Mouse (Mus musculus) mouse trophoblast stem cell (cell line): Measurements from ENCODE around the gene Tle4.

Source experiments
- in situ Hi-C, 2 experiments: fragments of 300-500 bp; cut with MseI, MboI; formaldehyde crosslinking; loops; 2 replicates in 1 of 2; 3 replicates in 1 of 2; pipeline ENCODE4 v1.15.1; 2025

The Tle4 gene

DNA sequence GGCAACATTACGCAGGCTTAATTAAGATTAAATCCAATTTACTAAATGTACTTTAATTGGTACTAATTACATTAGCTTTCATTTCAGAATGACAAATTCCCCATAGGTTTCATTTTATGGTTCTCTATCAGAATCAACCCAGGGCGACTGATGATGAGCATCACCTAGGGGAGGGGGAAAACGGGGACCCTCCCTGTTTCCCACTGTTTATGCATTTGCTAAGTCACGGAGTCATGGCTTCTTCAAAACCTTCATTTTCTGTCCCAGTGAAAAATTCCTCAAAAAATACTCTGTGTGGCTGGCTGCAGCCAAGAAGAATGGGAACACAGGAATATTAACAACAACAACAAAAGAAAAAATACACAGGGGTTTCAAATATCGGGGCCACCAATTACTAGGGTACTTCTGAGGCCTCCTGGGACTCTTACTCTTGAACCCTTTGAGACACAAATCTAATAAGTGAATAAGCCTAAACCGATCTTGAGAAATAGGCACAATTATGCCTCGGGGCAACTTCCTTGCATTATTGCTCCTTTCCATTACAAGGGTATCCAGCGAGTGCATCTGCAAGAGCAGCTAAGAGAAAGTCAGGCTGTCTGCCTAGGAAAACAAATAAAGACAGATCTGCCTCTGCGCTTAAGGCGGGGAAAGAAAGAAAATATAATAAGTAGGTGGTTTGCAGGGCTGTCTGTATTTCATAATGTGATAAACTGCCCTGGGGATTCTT, 5.9 kb downstream of the Tle4 start:
- in situ Hi-C loops: no loop called here

DNA sequence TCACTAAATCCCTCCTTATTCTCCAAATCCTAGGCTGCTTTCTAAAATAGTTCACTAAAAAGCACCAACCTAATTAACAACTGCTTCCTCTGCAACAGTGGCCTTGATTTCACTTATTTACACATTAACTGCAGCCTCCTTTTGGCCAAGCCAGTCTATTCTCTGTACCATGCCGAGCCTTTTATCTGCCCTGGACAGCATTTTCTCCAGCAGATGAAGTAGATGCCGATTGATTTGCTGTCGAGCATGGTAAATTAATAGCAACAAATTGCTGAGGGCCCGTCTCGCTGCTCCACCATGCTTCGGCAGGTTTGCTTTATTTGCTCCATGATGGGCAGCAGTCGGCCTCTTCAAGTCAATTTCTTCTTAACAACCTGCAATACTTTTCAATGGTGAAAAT, 7.7 kb downstream of the Tle4 start:
- in situ Hi-C loops: no loop called here

DNA sequence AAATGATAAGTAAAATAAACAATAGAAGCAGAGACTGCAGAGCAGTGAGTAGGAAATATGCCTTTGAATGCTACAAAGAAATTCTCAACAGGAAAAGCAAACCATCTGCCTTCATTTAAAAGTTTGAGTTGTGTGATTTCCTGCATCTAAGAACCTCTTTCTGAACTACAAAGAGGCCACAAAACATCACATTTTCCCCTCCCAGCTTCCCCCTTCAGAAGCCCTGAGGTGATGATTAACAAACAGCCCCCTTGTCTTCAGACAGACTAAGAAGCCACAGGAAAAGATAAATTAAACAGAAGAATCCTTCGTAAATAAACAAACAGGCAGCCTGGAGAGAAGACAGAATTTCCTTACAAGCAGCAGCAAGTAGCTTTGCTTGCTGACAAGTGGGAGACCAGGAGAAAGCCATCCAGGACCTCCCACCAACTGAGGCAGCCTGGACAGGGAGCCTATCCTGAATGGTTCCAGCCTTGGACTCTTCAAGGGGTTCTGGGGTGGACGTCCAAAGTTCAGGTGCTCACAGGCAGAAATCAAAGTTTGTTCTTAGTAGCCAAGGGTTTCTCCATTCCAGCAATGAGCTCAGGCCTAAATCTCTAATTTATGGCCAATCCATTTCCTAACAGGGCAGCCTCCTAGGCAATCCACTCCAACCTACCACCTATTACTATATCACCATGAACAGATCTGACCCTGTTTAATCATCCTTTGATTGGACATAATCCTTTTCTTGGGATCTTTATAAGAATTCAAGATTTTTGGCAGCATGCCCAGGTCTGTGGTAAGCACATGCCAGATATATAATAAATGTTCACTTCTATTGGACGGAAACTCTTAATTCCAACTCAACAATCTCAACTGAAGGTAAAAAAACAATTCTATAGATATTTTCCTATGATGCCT, 9.4 kb downstream of the Tle4 start:
- in situ Hi-C loops: no loop called here

DNA sequence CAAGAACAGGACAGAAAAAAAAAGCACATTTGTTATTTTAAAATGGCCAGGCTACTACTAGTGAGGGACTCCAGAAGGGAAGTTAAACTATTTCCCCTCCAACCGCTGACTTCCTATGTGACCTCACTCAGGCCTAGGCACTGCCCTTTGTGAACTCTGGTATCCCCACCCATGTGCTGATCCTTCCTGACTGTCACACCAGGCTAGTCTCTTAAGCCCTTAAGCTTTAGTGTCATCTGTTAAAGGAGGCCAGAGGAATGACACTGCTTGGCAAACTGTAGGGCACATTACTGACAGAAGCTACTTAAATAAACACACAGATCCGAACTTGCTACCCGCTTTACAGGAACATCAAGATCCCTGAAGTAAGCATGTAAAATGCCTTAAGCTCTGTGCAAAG, 11.7 kb downstream of the Tle4 start:
- in situ Hi-C loops: no loop called here

DNA sequence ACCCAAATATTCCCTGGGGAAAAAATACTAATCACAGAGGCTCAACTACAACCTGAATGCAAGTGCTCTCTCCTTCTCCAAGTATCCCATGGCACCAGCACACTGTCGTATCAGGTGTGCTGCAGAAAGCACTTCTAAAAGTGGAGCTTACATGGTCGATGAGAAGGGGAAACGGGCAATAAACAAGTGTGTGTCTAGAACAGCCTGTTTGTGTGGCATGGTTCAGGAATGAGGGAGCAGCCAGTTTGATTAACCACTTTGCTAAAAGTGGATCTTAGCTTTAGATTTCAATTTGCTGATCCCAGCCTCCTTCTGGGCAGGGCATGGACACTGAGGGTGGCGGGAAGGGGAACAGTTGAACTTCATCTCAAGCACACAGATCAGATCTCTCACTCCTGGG, 12.1 kb downstream of the Tle4 start:
- in situ Hi-C loops: no loop called here

DNA sequence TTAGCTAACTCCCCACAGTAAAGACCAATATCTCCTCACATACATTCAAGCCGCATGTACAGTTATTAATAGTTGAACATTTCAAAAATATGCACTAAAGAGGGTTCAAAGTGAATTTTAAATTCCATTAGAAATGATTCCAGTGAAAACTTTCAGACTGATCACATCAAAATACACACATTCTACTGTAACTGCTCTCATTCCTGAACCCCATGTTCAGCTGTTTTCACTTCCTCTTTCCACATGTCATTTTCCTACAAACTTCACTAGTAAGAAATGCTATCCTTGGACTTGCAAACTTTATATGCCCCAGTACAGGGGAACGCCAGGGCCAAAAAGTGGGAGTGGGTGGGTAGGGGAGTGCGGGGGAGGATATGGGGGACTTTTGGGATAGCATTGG, 12.6 kb downstream of the Tle4 start:
- in situ Hi-C loops: no loop called here

DNA sequence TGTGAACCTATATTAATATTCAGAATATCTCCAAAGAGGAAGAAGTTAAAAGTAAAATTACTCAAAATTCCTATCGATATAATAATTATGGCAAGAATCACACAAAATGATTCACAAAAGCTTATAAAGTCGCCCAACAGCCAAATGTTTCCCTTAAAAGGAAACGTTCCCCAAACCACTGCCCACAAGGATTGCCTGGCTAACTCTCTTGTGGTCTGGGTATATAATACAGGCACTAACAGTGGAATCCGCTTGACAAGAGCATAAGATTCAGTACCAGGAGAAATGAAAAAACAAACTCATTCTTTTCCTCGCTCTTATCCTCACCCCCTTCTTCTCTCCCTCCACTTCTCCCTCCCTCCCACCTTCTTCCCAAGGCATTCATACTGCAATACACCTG, 19.2 kb downstream of the Tle4 start:
- in situ Hi-C loops: no loop called here

DNA sequence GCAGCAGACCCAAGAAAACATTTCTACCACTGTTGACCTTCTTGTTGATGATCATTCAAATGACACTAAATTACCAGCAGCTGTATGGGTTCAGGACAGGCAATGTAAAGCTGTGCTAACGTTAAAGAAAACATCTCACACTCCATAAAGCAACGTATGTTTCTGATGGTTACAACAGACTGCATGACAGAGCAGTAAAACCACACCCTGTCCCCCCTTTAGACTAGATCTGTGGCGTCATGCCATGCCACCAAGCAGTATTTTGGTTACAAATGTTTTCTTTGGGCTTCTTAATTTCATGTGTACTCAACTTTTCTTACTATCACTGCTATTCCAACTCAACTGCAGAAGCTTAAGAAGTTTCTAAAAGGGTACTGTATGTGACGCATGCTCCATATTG, 19.8 kb downstream of the Tle4 start:
- in situ Hi-C loops: no loop called here

DNA sequence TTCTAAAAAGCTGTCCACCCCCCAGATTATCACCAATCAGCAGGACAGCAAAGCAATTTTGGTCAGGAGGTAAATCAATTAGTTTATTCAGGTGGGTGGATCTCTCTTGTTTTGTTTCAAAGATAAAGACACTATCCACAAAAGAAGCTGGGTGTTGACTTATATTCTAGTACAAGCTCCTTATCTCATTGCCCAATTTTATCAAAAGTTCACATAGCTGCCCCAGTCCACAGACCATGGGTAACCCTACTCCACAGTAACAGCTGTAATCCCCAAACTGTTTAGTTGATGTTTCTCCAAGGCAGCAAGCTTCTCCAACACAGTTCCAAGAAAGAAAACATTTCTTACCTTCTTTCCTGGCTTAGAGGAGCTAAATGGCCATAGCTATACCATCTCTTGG, 21.5 kb downstream of the Tle4 start:
- in situ Hi-C loops: no loop called here

DNA sequence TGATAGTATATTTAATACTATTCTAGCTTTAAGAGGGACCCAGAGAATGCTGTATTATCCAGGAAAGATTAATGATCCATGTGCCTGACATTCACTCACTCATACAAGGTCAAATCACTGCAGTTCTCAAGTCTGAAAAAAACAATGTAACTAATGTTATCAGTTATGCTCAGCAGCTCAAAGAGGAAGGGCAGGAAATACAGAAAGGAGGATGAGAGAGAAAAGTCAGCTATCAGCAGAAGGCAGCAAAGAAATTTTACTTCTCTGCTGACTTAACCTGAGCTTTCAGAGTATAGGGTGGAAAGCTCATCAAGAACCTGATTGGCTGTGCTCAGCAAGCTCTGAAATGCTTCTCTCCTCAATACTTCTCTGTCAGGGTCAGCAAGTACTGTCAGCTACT, 29.0 kb downstream of the Tle4 start:
- in situ Hi-C loops: no loop called here

DNA sequence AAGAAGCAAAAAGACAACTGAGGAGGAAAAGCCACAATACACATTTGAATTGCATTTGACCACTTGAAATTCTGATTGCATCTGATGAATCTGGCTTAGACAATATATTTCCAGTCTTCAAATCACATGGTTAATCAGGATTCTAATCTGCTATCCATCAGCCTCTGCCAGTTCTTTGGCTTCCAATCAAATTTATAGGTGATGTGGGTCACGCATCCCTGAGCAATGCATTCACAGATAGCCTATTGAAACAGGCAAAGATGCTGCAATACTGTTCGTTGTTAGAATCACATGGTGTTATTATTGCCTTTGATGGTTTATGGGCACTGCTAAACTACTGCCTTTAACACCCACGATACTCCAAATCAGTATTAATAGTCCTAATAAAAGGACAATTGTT, 30.8 kb downstream of the Tle4 start:
- in situ Hi-C loops: no loop called here

DNA sequence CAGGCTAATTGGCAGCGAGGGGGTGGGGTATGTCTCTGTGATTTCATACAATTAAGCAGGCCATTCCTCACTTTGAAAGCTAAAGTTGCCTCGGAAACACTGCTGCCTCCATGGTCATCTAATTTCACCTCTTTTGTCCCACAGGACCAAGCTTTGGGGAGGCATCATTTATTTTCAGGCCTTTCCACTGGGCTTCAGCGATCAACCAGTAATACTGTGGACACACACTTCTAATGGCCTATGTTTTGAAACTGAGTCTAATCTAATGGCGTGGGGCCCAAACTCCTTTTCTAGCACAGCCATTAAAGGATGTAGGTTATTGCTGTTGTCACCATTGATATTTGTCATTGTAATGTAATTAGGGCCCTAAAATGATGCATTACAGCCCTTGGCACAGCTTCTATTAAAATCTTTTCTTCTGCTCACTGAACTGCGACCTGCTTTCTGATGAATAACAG, 31.3 kb downstream of the Tle4 start:
- in situ Hi-C loops: no loop called here

DNA sequence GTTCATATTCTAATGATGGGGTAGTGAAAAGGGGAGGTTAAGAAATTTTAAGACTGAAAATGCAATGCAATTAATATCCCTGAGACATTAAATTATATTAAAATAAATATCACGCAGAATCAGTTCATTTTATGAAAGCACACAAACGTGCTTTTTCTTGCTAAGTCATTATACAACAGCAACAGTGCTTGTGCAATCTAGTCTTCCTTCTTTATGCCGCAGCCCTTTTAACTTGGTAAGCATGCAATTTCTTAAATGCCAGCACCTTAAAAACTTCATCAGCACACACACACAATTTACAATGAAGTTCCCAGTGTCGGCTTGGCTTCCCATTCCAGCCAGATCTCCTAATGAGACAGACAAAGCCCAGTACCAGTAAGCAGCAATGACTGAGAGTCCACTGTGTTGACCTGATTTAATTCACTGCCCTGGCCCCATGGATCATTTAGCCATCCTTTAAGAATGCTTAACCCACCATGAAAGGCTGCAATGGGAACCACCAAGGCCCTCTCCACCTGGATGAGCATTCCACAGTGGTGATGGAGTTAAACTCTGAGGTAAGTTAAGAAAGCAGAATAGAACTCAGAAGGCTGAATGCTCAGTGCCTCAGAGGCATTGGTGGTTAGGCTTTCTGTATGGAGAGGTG, 32.3 kb downstream of the Tle4 start:
- in situ Hi-C loops: no loop called here

DNA sequence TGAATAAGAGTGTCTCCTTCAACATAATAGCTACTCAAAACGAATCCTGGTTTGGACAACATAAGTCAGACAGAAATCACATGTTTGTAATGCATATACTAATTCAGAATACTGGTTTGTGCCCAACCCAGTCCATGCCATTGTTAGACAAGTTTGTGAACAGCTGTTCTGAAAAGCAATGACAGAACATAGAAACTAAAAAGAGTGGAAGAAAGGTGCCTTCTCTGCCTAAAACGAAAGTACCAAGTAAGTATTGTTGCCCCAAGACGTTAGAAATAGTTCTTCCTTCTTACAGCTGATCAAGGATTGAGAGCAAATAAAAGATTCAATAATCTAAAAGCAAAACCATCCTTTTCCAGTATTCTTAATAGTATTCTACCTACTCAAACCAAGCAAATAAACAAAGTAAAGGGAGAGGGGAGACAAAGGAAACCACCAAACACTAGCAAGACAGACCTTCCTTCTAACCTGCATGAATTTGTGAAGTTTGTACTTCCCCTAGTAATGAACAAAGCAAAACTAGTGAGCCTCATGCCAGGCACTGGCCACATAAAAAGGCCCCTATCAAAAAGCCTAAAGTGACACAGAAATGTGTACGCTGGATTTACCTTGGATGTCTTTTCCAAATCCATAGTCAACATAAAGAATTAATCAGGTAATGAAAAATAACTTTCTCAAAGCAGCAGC, 34.4 kb downstream of the Tle4 start:
- in situ Hi-C loops: no loop called here

DNA sequence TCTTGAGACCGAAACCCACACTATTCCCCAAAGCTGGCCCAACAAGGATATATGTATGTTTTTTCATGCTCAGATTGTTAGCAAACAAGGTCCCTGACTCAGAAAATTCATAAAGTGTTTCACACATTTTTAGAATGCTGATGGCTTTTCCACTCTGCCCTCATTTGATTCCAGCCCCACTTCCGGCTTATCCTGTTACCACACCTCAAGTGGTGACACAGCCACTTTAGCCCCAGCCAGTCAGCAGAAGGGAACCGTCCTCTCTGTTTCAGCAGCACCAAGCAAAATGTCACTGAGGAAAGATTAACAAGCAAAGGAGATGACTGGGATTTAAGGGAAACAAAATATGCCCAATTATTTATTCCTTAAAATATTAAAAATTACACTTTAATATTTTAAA, 50.0 kb downstream of the Tle4 start:
- in situ Hi-C loops: no loop called here

DNA sequence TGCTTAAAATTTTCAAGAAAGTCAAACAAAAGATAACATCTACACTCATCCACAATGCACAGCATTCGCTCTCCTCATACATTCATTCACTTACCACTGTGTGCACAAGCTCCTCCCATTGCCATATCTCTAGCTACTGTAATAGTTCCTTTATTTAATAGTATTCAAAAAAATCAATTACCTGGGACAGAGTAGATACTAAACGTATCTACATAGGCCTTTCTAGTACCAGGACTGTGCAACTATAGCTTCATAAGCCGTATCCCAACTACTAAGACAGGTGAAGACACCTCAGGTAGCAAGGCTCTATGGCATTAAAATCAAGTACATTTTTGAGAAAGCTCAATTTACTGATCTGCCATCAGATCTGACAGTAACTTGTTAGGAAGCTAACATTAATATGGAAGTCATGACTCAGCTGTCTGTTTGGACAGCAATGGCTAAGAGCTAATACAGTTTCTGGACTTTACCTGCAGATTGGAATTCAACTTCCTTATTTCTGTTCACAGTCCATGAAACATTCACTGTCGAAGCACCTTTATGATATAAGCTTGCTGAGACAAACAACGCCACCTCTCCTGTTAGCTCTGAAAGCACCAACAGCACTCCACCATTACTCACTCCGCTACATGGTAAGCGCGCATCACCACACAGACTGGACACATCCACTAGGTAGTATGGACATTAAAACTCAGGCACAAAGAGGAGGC, 50.6 kb downstream of the Tle4 start:
- in situ Hi-C loops: no loop called here

DNA sequence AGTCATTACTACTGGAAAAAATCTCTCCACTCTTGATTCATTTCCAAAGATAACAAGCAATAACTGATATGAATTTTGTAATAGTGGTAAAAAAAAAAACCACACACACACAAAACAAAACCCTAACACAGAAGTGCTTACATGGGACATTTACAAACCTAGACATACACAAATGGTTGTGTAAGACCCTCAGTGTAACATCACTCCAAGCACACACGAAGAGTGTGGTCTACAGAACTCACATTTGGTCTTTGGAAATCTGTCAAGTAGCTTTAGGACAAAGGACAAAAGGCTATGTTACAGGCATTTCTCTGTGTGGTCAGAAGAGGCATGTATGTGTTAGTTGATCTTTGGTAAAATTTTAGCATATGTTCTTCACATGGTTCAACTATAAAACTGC, 52.4 kb downstream of the Tle4 start:
- in situ Hi-C loops: no loop called here

DNA sequence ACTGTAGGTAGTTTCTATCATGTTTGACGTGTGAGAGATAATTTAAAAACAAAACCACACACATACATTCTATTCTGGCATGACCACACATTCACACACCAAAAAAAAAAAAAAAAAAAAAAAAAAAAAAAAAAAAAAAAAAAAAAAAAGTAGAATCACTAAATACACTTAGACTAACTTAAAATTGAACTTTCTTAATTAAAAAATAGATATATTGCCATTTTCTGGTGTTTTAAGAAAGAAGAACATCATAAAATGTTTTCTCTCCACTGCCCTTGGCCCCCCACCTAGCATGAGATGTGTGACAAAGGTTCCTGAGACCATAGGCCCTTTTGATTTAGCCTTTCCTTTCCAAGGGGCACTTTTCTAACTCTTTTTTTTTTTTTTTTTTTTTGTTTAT, 54.5 kb downstream of the Tle4 start:
- in situ Hi-C loops: no loop called here

DNA sequence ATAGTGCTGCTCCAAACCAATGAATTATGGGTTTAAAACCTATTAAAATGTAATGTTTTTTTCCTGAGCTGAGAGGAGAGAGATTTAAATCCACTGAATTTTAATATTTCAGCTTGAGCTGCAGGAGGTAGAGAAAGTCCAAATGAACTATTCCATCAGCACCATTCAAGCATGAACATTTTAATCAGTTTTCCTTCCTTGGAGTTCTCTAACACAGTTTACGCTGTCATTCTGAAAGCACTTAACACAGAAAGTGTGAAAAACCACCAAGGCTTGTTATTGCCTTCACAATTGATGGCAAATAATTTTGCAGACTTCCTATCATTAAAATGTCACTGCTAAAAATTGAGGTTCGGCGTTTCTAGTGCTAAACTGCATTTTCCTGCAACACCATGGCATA, 57.2 kb downstream of the Tle4 start:
- in situ Hi-C loops: no loop called here

DNA sequence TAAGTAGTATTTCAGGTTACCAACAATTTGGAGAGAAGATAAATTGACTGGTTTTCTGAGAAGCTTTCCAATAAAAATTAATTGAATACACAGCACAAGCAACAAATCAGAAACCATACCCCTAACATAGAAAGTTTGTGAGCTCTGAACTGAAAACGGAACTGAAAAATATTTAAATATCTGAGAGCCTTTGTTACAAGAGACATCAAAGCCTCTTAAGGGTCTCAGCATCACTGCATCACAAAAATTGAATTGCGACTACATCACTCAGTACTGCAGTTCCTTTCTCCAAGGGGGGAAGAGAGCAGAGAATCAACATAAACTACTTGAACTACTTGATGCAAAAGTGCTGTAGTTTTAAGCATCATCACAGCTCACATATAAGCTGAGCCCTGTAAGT, 61.2 kb downstream of the Tle4 start:
- in situ Hi-C loops: no loop called here

DNA sequence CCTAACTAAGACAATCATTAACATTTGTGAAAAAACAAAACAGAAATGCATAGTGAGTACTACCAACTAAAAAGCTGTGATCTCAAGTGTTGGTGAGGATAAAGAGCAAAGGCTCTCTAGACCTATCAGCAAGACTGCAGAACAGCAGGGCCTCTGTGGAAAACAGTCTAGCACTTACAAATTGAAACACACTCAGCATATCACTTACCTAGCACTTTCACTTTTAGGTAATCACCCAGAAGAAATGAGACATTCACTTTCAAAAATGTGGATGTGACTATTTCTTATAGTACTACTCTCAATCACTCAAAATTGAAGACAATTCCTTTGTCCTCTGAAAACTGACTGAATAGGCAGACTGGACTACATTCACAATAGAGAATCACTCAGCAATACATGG, 63.4 kb downstream of the Tle4 start:
- in situ Hi-C loops: no loop called here
